In the genomic region with DNA sequence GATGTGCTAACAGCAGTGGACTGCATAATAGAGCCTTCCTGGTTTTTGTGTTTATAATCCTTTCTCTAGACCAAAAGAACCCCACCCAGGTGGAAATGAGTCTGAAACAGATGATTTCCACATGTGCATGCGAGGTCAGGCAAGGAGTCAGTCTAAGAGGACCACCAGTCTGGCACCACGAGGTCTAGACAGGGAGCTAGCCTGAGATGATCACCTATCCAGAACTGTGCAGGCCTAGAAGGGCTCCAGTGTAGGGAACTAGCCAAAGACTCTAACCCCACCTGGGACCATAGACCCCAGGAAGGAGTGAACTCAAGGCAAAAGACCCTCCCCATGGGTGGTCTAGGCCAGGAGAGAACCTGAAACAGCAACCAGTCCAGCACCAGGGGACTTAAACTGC, we compare ENCODE assay signal across 27 mouse cellular contexts. TPM values are rescaled to one million over a fixed set of nuclear protein-coding genes. Genes with fewer than 3 reads are reported as not detected.
DNase-seq lines count a peak whose midpoint lies in the region; ATAC-seq and TF ChIP-seq lines count a peak whose summit lies in the region.
"Had no signal": no experiment of that assay in that cellular context is flagged by ENCODE, and none has a peak within 500 bp of the region (broad histone marks: within the 10 kb centered on the region; RNA-seq: fewer than 3 reads in every experiment).

No protein-coding gene starts in this region.

- H3K4me3 ChIP-seq in heart, embryonic 12.5 days: no peak overlapping the region
- no peak overlapping the region for H3K4me3 ChIP-seq in heart, postnatal 0 days (ENCODE audit: low read depth, low read length)
- H3K4me3 ChIP-seq in brown adipose tissue, adult 24 weeks (ENCODE audit: insufficient read depth, low read depth, low read length): no peak overlapping the region
- no peak overlapping the region for H3K4me3 ChIP-seq in stomach, postnatal 0 days (ENCODE audit: low read depth, low read length)
- H3K4me3 ChIP-seq: embryonic facial prominence, embryonic 12.5 days; erythroblast, embryonic 14.5 days; heart, embryonic 10.5 days; limb, embryonic 15.5 days; liver, embryonic 13.5 days had no signal

- no peak for ATAC-seq in heart, embryonic 12.5 days (ENCODE audit: insufficient number of reproducible peaks, low FRiP score)
- 0 out of 2 replicates have a peak, but pooled peaks have one; percentile 24 for ATAC-seq in heart, postnatal 0 days (ENCODE audit: insufficient read depth, low read depth)
- ATAC-seq in stomach, postnatal 0 days (ENCODE audit: low FRiP score, low TSS enrichment): no peak
- ATAC-seq: forebrain, embryonic 16.5 days; intestine, postnatal 0 days had no signal

- no peaks in the 10 kb centered on the region for H3K36me3 ChIP-seq in heart, embryonic 12.5 days
- no peaks in the 10 kb centered on the region for H3K36me3 ChIP-seq in heart, postnatal 0 days (replicated peaks; ENCODE audit: control insufficient read depth, insufficient read depth, low read length)
- H3K36me3 ChIP-seq in stomach, postnatal 0 days (ENCODE audit: control insufficient read depth, insufficient read depth, low read length): no peaks in the 10 kb centered on the region
- H3K36me3 ChIP-seq: embryonic facial prominence, embryonic 12.5 days; heart, embryonic 10.5 days; limb, embryonic 15.5 days; liver, embryonic 13.5 days had no signal

- no peak for TF ChIP-seq CTCF in heart, postnatal 0 days (IDR thresholded peaks at IDR 0.05; ENCODE audit: low read depth)
- TF ChIP-seq CTCF in stomach, postnatal 0 days (IDR thresholded peaks at IDR 0.05; ENCODE audit: low read depth): no peak

- H3K9me3 ChIP-seq in heart, embryonic 12.5 days (replicated peaks): no peaks in the 10 kb centered on the region
- H3K9me3 ChIP-seq in heart, postnatal 0 days (replicated peaks; ENCODE audit: control insufficient read depth, low read length): no peaks in the 10 kb centered on the region
- no peaks in the 10 kb centered on the region for H3K9me3 ChIP-seq in stomach, postnatal 0 days (ENCODE audit: control insufficient read depth, low read length)
- H3K9me3 ChIP-seq: embryonic facial prominence, embryonic 12.5 days; heart, embryonic 10.5 days; limb, embryonic 15.5 days; liver, embryonic 13.5 days had no signal

- peak; percentile 92 for DNase-seq in heart, adult 11 months
- no peak for DNase-seq in heart, postnatal 0 days (ENCODE audit: low spot score)
- no peak for DNase-seq in heart, postnatal 4 days
- DNase-seq in stomach, postnatal 0 days (ENCODE audit: low spot score): no peak
- no peak for DNase-seq in layer of hippocampus, adult 11-12 months (ENCODE audit: low spot score)
- DNase-seq: cerebellum, adult 11 months; cerebellum, adult 9-10 months; cerebellum, postnatal 36 days; kidney, postnatal 14 days; liver, embryonic 13.5 days; lung, adult 2 months; lung, postnatal 10 days; midbrain, embryonic 14.5 days; right cerebral cortex, postnatal 4 days; thymus, adult 2 months; thymus, postnatal 36 days had no signal

- WGBS in heart, embryonic 12.5 days: 59% methylated on average over 2 of the region's 2 CpGs
- WGBS in heart, postnatal 0 days: 43% methylated on average over 2 of the region's 2 CpGs
- 47% methylated on average over 2 of the region's 2 CpGs for WGBS in stomach, postnatal 0 days

- TF ChIP-seq EP300 in heart, postnatal 0 days (IDR thresholded peaks at IDR 0.05; ENCODE audit: low read depth): no peak
- no peak for TF ChIP-seq EP300 in stomach, postnatal 0 days (optimal IDR thresholded peaks at IDR 0.05)

- H3K4me1 ChIP-seq in heart, embryonic 12.5 days (replicated peaks): no peaks in the 10 kb centered on the region
- H3K4me1 ChIP-seq in heart, postnatal 0 days (ENCODE audit: control insufficient read depth, insufficient read depth): no peaks in the 10 kb centered on the region
- peaks cover 3% of the 10 kb centered on the region; the same call in 1 of the 2 replicates for H3K4me1 ChIP-seq in brown adipose tissue, adult 24 weeks (ENCODE audit: control insufficient read depth, insufficient read depth, insufficient read length, low read length)
- no peaks in the 10 kb centered on the region for H3K4me1 ChIP-seq in stomach, postnatal 0 days (replicated peaks; ENCODE audit: control insufficient read depth, insufficient read depth)
- H3K4me1 ChIP-seq: embryonic facial prominence, embryonic 12.5 days; heart, embryonic 10.5 days; limb, embryonic 15.5 days; liver, embryonic 13.5 days had no signal

- H3K9ac ChIP-seq in heart, embryonic 12.5 days: no peak overlapping the region
- no peak overlapping the region for H3K9ac ChIP-seq in heart, postnatal 0 days (replicated peaks; ENCODE audit: low read depth, low read length)
- H3K9ac ChIP-seq in stomach, postnatal 0 days (ENCODE audit: low read length): no peak overlapping the region
- H3K9ac ChIP-seq: embryonic facial prominence, embryonic 12.5 days; hindbrain, embryonic 14.5 days; limb, embryonic 15.5 days; liver, embryonic 13.5 days had no signal

- H3K27me3 ChIP-seq in heart, embryonic 12.5 days (replicated peaks): no peaks in the 10 kb centered on the region
- H3K27me3 ChIP-seq in heart, postnatal 0 days (ENCODE audit: control insufficient read depth, insufficient read depth, low read length): no peaks in the 10 kb centered on the region
- H3K27me3 ChIP-seq in stomach, postnatal 0 days (ENCODE audit: control insufficient read depth, insufficient read depth, low read length): no peaks in the 10 kb centered on the region
- H3K27me3 ChIP-seq: embryonic facial prominence, embryonic 12.5 days; limb, embryonic 15.5 days; liver, embryonic 13.5 days had no signal

- no peak overlapping the region for H3K4me2 ChIP-seq in heart, embryonic 12.5 days
- no peak overlapping the region for H3K4me2 ChIP-seq in heart, postnatal 0 days (ENCODE audit: low read depth, low read length)
- H3K4me2 ChIP-seq in stomach, postnatal 0 days (replicated peaks; ENCODE audit: low read depth): no peak overlapping the region
- H3K4me2 ChIP-seq: embryonic facial prominence, embryonic 12.5 days; hindbrain, embryonic 14.5 days; limb, embryonic 15.5 days; liver, embryonic 13.5 days had no signal

- H3K27ac ChIP-seq in heart, embryonic 12.5 days (ENCODE audit: poor library complexity, severe bottlenecking): no peak overlapping the region
- H3K27ac ChIP-seq in heart, postnatal 0 days (ENCODE audit: low read depth): no peak overlapping the region
- H3K27ac ChIP-seq in brown adipose tissue, adult 24 weeks (replicated peaks; ENCODE audit: low read depth, low read length): peak overlapping the region; percentile 42; the same call in 1 of the 2 replicates
- H3K27ac ChIP-seq in stomach, postnatal 0 days (replicated peaks): peak overlapping the region; percentile 40; the same call in 1 of the 2 replicates
- H3K27ac ChIP-seq: embryonic facial prominence, embryonic 12.5 days; heart, embryonic 10.5 days; hindbrain, embryonic 14.5 days; limb, embryonic 15.5 days; liver, embryonic 13.5 days; macrophage had no signal

RNA-seq across cellular contexts. Expression of a gene that starts 48.7 kb away (rescaled TPM):
- 166 and 176 TPM in 2 replicates for polyA plus RNA-seq in heart, embryonic 12.5 days (2016; fragmentation: Nextera tagmentation; extraction: Ambion mirVana)
- total RNA-seq in heart, postnatal 0 days (2014; rRNA removed; ENCODE audit: low replicate concordance): 141 and 192 TPM in 2 replicates
- polyA plus RNA-seq in heart, postnatal 0 days (2015; fragmentation: Nextera tagmentation; extraction: Ambion mirVana): 333 and 346 TPM in 2 replicates
- 100 to 1,000 TPM; 120 to 123 TPM for total RNA-seq in heart, postnatal 4 days (2021)
- polyA plus RNA-seq in brown adipose tissue, adult 24 weeks (2012; ENCODE audit: insufficient read depth, insufficient read length, missing spikeins): 49.0 and 77.1 TPM in 2 replicates
- 65.9 and 69.6 TPM in 2 replicates for polyA plus RNA-seq in stomach, postnatal 0 days (2015; fragmentation: Nextera tagmentation; extraction: Ambion mirVana)
- total RNA-seq: neutrophil, adult 5-6 weeks had no signal
- polyA plus RNA-seq: erythroblast, embryonic 14.5 days; macrophage had no signal

Comparison
In these comparisons a context has a peak if more than half of its experiments do, and no peak if none do; other contexts are left out.
1. H3K27ac ChIP-seq: peak in brown adipose tissue, adult 24 weeks (single experiment) and stomach, postnatal 0 days (single experiment); none in heart, embryonic 12.5 days (single experiment) and heart, postnatal 0 days (single experiment).